Mouse (Mus musculus) urinary bladder, adult 2 months (tissue): ENCODE measurements at regions not wholly inside any gene's neighbourhood (a gene's known extent, or its start where the extent isn't known, plus 50 kb on each side); places are given as distances from the start of the nearest gene placed in this dataset.

Source experiments
- DNase-seq: peaks from one replicate; pipeline ENCODE4 v3.0.0; 2022; ENCODE audit warnings: low spot score

DNA sequence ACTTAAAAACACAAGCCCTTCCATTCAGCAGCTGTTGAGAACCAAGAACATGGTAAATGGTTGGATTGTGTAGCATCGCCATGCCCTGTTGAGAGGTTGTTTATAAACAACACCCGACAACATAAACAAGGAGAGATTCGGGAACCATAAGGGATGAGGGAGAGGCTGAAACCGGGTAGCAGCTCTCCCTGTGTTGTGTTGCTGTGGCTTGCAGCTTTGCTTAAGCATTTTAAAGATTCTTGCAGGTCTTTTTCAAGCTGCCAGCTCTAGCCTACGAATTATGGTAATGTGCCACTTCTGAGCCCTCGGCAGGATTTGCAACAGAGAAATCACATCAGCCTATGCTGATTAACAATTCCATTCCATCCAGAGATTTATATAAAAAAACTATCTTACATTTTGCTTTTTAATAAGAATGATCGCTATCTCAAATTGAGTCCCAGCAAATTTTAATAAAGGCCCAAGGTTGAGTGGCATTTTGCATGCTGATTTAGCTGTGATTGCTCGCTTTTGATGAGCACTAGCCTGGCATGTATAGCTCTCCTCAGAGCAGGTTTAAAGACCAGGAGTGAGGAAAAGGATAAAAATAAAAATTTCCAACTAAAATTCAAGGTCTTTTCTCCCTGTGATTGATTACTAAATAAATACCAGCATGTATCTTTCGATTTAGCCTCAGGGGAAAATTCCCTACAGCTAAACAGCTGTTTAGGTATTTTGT, 445.7 kb upstream of the 4930412O13Rik start:
- DNase-seq = no peak

GRCm38 (mm10) chr2:9443103-9443502, 437.9 kb upstream of the 4930412O13Rik start:
- DNase-seq = no peak

DNA sequence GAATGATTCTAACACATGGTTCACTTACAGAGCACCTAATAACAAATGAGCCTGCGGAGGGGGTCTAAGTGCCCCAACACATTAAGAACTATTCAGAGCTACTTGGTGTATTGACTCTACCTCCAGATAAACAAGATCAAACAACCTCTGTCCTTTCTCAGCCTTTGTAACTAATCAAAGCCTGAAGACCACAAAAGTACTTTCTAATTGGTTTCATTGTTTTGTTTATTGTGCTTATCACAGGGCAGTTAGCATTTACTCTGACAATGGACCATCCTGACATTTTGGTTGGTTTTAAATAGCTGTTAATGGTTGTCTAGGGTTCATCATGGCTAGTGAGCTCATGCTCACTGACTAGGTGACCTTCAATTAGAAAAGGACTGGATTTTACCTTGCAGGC, 435.2 kb upstream of the 4930412O13Rik start:
- no peak for DNase-seq

GRCm38 (mm10) chr2:9464413-9464812, 416.6 kb upstream of the 4930412O13Rik start:
- DNase-seq = no peak

- no peak for DNase-seq
Measured at GRCm38 (mm10) chr2:9464818-9465217, 416.2 kb upstream of the 4930412O13Rik start.

GRCm38 (mm10) chr2:9467573-9467972, 413.5 kb upstream of the 4930412O13Rik start:
- DNase-seq = no peak

DNA sequence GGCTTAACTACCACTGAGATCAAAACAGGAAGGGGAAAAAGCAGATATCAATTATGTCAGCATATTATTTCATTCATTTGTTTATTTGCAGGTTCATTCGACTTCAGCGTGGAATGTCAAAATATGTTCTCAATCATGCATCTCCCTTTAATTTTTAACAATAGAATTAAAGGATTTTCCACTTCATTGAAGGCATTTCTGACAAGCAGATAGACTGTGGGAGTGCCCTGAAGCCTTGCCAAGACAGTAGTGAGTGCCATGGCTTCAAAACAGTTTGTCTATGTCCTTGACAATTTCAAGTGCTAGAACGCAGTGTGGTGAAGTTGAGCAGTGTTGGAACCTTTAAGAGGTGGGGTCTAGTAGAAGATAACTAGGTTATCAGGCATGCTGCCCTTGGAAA, 412.4 kb upstream of the 4930412O13Rik start:
- no peak for DNase-seq

GRCm38 (mm10) chr2:9481678-9482345, 399.2 kb upstream of the 4930412O13Rik start:
- DNase-seq = no peak

DNA sequence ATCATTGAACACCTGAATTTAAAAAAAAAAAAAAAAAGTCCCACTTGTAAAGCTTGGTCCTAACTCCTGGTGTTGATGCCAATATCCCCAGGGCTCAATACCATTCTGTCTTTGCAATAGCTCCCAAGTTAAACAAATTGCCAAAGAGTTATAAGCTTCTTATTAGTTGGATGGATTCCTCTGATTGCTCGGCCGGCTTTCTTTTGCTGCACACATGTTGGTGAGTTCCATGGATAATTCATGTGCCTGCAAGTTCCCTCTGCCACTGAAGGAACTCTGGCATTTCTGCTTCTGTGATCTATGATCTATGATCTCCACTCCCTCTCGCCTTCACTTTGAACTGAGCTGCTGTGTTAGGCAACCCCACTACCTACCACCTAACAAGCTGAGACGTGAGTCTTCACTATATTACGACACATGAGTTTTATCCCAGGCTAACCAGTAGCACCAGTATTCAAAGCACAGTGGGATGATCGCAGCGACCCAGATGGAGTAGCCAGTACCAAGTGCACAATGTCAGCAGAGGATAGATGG, 393.6 kb upstream of the 4930412O13Rik start:
- DNase-seq = no peak

DNA sequence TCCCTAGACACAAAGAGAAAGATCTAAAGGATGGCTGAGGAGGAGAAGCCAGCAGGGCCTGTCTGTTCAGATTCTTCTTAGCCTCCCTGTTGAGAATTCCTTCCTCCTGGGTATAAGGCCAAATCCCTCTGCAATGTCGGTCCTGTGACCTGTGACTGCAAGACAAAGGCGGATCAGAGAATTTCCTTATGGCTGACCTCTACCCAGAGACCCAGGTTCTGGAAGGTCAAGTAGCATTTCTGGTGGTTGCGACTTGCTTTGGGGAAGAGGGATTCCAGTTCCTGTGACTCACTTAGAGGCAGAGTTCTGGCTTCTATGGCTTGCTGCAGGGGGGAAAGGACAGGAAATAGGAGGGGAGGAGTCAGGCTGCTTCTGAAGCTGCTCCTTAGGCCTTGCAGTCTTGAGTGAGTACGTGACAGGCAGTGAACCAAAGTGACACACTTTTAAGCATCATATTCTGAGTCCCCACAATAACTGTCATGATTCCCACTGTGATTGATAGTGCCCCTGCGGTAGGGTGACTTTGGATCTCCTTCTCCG, 387.4 kb upstream of the 4930412O13Rik start:
- DNase-seq = no peak

- no peak for DNase-seq
Measured at GRCm38 (mm10) chr2:9520045-9520444, 361.0 kb upstream of the 4930412O13Rik start.

DNA sequence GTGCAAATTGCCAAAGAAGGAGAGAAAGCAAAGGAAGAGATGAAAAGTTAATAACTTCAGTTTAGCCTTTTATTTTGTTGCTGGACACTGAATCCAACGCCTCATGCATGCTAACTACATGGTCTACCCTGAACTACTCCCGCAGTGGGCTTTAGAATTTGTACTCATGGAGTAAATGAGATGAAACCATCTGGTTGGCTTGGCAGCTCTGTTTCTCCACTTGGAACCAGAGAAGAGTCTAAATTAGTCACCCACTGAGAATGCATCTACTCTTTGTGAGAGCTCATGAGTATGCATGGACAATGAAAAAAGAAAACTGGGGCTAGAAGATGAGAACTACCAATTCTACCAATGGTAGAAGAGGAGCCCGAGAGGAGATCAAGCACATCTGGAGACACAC, 355.1 kb upstream of the 4930412O13Rik start:
- no peak for DNase-seq

GRCm38 (mm10) chr2:9535141-9535658, 345.9 kb upstream of the 4930412O13Rik start:
- no peak for DNase-seq

GRCm38 (mm10) chr2:9547771-9548590, 333.1 kb upstream of the 4930412O13Rik start:
- DNase-seq = no peak

DNA sequence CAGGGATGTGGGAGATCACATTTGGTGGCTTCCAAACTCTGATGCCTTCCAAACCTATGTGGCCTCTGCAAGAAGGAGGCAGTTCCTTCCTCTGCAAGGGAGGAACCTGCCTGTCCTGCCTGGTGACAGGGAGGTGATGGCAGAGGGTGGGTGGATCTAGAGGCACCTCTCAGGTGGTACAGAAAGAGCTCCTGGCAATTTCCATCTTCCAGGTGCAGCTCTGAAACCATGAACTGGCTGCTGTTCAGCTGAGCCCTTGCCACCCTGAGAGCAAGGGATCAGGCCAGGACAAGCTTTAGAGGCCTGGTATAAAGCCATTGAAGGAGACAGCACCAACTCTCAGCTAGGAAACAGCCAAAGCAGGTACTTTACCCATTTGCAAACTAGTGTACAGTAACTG, 327.7 kb upstream of the 4930412O13Rik start:
- DNase-seq = no peak

DNA sequence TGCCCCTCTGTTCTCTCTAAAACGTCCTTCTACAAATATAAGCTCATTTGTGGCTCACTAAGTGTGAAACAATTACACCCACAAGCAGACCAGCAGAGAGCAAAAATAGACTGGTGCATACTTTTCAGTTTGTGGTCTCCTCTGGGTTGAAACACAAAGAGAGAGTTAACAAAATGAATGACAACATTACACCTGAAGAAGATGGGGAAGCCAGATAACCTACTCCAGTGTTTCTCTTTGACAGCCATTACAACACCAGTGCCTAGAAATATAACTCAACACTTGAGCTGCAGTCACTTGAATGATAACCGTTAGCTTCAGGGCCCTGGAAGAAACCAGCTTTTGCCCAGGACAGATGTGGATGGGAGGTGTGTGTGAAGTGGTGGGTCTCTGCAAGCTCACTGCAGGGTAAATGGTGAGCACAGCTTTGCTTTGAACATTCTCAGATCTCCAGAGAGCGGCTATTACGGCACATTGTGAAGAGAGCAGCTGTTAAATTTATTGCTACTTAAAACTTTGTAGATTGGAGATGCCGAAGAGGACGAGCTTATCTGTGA, 316.5 kb upstream of the 4930412O13Rik start:
- DNase-seq = no peak

- DNase-seq = no peak
Measured at GRCm38 (mm10) chr2:9569220-9569619, 311.8 kb upstream of the 4930412O13Rik start.

DNA sequence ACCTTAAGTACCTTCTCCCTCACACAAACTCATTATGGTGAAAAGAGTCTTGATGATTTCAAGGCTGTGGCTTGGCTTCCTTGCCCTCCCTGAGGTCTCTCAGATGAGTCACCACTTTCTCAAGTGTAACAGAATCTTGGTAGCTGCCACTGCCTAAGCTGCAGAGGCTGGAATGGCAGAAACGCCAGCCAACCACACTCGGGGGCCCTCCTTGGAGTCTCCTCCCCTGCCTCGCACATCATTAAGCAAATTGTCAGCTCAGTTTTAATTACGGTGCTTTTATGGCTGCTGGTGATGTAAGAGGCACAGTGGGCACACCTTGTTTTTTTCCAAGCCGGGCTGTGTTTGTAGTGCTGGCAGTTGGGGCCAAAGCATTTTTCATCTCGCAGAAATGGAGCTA, 306.9 kb upstream of the 4930412O13Rik start:
- DNase-seq = no peak

DNA sequence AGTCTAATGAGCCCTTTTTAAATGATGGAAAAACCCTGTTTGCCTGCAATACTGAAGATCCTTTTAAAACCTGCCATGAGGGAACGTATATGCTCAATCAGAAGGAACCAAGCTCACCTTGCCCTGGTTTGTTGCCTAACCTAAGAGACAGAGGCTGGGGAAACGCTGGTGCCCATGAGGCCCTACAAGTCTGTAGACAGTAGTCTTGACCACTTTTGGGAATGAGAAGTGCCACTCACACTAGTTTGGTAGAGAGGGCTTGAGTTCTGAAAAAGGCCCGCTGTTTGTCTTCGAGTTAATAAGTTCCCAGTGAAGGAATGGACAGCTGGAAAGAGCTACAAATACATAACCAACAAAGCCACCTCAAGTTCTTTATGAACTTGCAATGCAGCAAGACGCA, 306.4 kb upstream of the 4930412O13Rik start:
- no peak for DNase-seq

DNA sequence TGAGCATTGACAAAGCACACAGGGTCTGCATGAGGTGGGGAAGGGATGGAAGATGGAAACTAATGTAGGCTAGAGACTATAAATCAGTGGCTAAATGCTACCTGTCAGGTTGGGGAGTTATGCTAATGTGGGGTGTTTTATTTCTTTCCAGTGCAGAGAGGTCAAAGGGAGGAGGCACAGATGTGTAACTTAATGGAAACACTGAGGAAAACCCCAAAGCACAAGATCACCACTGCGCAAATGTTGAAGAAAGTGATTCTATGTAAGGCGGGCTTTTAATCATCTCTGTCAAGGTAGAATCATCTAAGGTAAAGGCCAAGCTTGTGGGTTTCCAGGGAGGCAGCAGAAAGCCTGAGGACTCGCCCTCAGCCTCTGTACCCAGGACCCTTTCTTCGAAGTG, 303.2 kb upstream of the 4930412O13Rik start:
- DNase-seq = no peak

- no peak for DNase-seq
Measured at GRCm38 (mm10) chr2:9587389-9587788, 293.7 kb upstream of the 4930412O13Rik start.

DNA sequence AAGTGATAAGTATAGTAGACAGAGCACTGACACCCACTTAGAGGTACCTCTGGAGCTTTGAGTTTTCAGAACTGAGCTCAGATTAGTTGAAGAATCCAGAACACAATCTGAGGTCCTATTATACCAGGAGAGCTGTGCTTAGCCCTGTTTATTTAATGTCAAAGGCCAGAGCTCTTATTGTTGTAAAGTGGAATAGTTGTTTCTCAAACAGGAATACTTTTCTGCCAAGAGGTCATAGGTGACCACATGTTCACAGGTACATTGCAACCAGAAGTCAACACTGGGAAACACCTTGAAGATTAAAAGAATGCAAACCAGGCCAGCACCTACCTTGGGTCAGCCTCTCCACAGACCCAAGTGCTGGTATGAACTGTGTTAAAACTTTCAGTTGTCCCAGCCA, 291.9 kb upstream of the 4930412O13Rik start:
- DNase-seq = no peak
